Mouse (Mus musculus) testis, adult 2 months (tissue): Measurements from ENCODE around the gene Tfr2. TPM values are rescaled to one million over a fixed set of nuclear protein-coding genes. Genes with fewer than 3 reads are reported as not detected.

ENCODE experiments used
- H3K27ac ChIP-seq: fragments of 200-500 bp; 2 replicates; pipeline ENCODE4 v1.5.1; 2012; ENCODE audit warnings: low read depth, low read length; ENCODE audit not compliant: control insufficient read depth, insufficient read depth
- H3K27me3 ChIP-seq: fragments of 200-500 bp; 2 replicates; pipeline ENCODE4 v1.6.1; 2012; ENCODE audit warnings: mild to moderate bottlenecking, low read length, moderate library complexity; ENCODE audit not compliant: control insufficient read depth, insufficient read depth
- H3K36me3 ChIP-seq: fragments of 200-500 bp; 2 replicates; pipeline ENCODE4 v1.6.1; 2012; ENCODE audit warnings: mild to moderate bottlenecking, low read length; ENCODE audit not compliant: control insufficient read depth, insufficient read depth
- H3K4me1 ChIP-seq: fragments of 200-500 bp; 2 replicates; pipeline ENCODE4 v1.6.1; 2012; ENCODE audit warnings: low read length; ENCODE audit not compliant: control insufficient read depth, insufficient read depth
- H3K4me3 ChIP-seq: fragments of 200-500 bp; 2 replicates; pipeline ENCODE4 v1.5.1; 2012; ENCODE audit warnings: low read depth, mild to moderate bottlenecking, low read length, moderate library complexity, mixed read lengths; ENCODE audit not compliant: control insufficient read depth
- CTCF ChIP-seq: fragments of 200-500 bp; IDR thresholded peaks from 2 replicates; pipeline ENCODE4 v1.5.1; 2012; ENCODE audit warnings: low read depth, mild to moderate bottlenecking, inconsistent platforms, low read length, moderate library complexity; ENCODE audit not compliant: control insufficient read depth, insufficient read depth, insufficient replicate concordance
- POLR2A ChIP-seq: fragments of 200-500 bp; IDR thresholded peaks from 2 replicates; pipeline ENCODE4 v1.6.1; 2012; ENCODE audit warnings: low read depth, mild to moderate bottlenecking, inconsistent platforms, low read length, moderate library complexity; ENCODE audit not compliant: control insufficient read depth
- polyA plus RNA-seq: library from polyadenylated mRNA; depleted of rRNA; stranded (reverse); fragments of >200 nt; gene quantifications from 2 replicates; pipeline ENCODE4 v1.2.3, GENCODE M21; 2012

Tfr2 gene
- polyA plus RNA-seq, 1 experiment = 5.2 TPM

- peaks cover 15% of the 10 kb centered on the region for H3K4me1 ChIP-seq
- no peak for TF ChIP-seq CTCF
- no peak for TF ChIP-seq POLR2A
- no peaks in the 10 kb centered on the region; the same call in 1 of the 2 replicates for H3K36me3 ChIP-seq
- H3K4me3 ChIP-seq = peak overlapping the region; percentile 99
- no peaks in the 10 kb centered on the region for H3K27me3 ChIP-seq
- peak overlapping the region; percentile 85 for H3K27ac ChIP-seq
These were observed 38.1 kb upstream of the Tfr2 start for GRCm38 (mm10) chr5:137531414-137532130.

GRCm38 (mm10) chr5:137532131-137532807 lies 37.4 kb upstream of the Tfr2 start:
- Histone ChIP-seq H3K27ac (peak overlapping the region; percentile 85), H3K36me3 (no peaks in the 10 kb centered on the region; the same call in 1 of the 2 replicates), H3K27me3 (no peaks in the 10 kb centered on the region), H3K4me1 (peaks cover 15% of the 10 kb centered on the region), H3K4me3 (peak overlapping the region; percentile 99)
- no peak for TF ChIP-seq POLR2A
- no peak for TF ChIP-seq CTCF

GRCm38 (mm10) chr5:137532808-137533116 lies 36.9 kb upstream of the Tfr2 start:
- H3K4me3 ChIP-seq = peak overlapping the region; percentile 99
- H3K27me3 ChIP-seq = no peaks in the 10 kb centered on the region
- H3K4me1 ChIP-seq = peaks cover 15% of the 10 kb centered on the region
- TF ChIP-seq CTCF = no peak
- no peak for TF ChIP-seq POLR2A
- no peaks in the 10 kb centered on the region; the same call in 1 of the 2 replicates for H3K36me3 ChIP-seq
- H3K27ac ChIP-seq = peak overlapping the region; percentile 100

GRCm38 (mm10) chr5:137533117-137533827 lies 36.4 kb upstream of the Tfr2 start, which contains the start of the genes Epo and Gnb2:
Gene Epo, minus strand, starts transcription at chr5:137533242.
Gene Gnb2, minus strand, starts transcription at chr5:137533510.
- Histone ChIP-seq H3K36me3 (no peaks in the 10 kb centered on the region), H3K4me1 (peaks cover 15% of the 10 kb centered on the region), H3K4me3 (peak within 1 kb of the TSS; percentile 99), H3K27ac (peak within 1 kb of the TSS; percentile 100), H3K27me3 (no peaks in the 10 kb centered on the region)
- no peak for TF ChIP-seq CTCF
- peak; percentile 82 for TF ChIP-seq POLR2A

- Histone ChIP-seq H3K4me3 (no peak overlapping the region), H3K36me3 (no peaks in the 10 kb centered on the region), H3K4me1 (peaks cover 15% of the 10 kb centered on the region), H3K27me3 (no peaks in the 10 kb centered on the region), H3K27ac (no peak overlapping the region)
- TF ChIP-seq CTCF = no peak
- TF ChIP-seq POLR2A = no peak
These were observed 34.9 kb upstream of the Tfr2 start for GRCm38 (mm10) chr5:137534762-137535161.

- no peaks in the 10 kb centered on the region for H3K27me3 ChIP-seq
- no peak overlapping the region for H3K27ac ChIP-seq
- H3K4me1 ChIP-seq = peaks cover 11% of the 10 kb centered on the region
- TF ChIP-seq CTCF (no peak), POLR2A (no peak)
- H3K36me3 ChIP-seq = no peaks in the 10 kb centered on the region
- no peak overlapping the region for H3K4me3 ChIP-seq
These were observed 34.3 kb upstream of the Tfr2 start for GRCm38 (mm10) chr5:137535318-137535717.

GRCm38 (mm10) chr5:137537461-137537860 lies 32.2 kb upstream of the Tfr2 start:
- H3K4me3 ChIP-seq = no peak overlapping the region
- H3K27ac ChIP-seq = no peak overlapping the region
- TF ChIP-seq POLR2A (no peak), CTCF (no peak)
- H3K27me3 ChIP-seq = no peaks in the 10 kb centered on the region
- no peaks in the 10 kb centered on the region for H3K36me3 ChIP-seq
- H3K4me1 ChIP-seq = peaks cover 5% of the 10 kb centered on the region; the same call in 1 of the 2 replicates
